Mouse (Mus musculus) neural tube, embryonic 14.5 days (tissue): ENCODE results near the gene Svopl. TPM values are rescaled to one million over a fixed set of nuclear protein-coding genes. Genes with fewer than 3 reads are reported as not detected.

Experiments
- ATAC-seq: fragments of 200-750 bp; cut with Nextera tagmentation; 2 replicates; pipeline ENCODE4 v1.8.0; 2017; ENCODE audit warnings: low read depth, mild to moderate bottlenecking, moderate TSS enrichment, moderate library complexity
- H3K27ac ChIP-seq: fragments of 300-500 bp; sonication (generic); 2 replicates; pipeline ENCODE4 v1.5.1; 2014; ENCODE audit warnings: low read depth, mild to moderate bottlenecking, control low read depth, low read length, moderate library complexity, mixed read lengths
- H3K27me3 ChIP-seq: fragments of 300-500 bp; sonication (generic); 2 replicates; pipeline ENCODE4 v1.6.1; 2014; ENCODE audit warnings: low read length; ENCODE audit not compliant: control insufficient read depth, insufficient read depth
- H3K36me3 ChIP-seq: fragments of 300-500 bp; sonication (generic); 2 replicates; pipeline ENCODE4 v1.6.1; 2014; ENCODE audit warnings: low read length, mixed read lengths; ENCODE audit not compliant: control insufficient read depth, insufficient read depth
- H3K4me1 ChIP-seq: fragments of 300-500 bp; sonication (generic); 2 replicates; pipeline ENCODE4 v1.6.1; 2014; ENCODE audit warnings: low read length; ENCODE audit not compliant: control insufficient read depth, insufficient read depth
- H3K4me2 ChIP-seq: fragments of 300-500 bp; sonication (generic); 2 replicates; pipeline ENCODE4 v1.6.1; 2014; ENCODE audit warnings: mild to moderate bottlenecking, low read depth, low read length, control low read depth
- H3K4me3 ChIP-seq: fragments of 300-500 bp; sonication (generic); 2 replicates; pipeline ENCODE4 v1.5.1; 2014; ENCODE audit warnings: low read depth, low read length, control low read depth, mixed read lengths
- H3K9ac ChIP-seq: fragments of 300-500 bp; sonication (generic); replicated peaks from 2 replicates; pipeline ENCODE4 v1.6.1; 2014; ENCODE audit warnings: low read depth, mild to moderate bottlenecking, control low read depth, low read length, mixed read lengths
- H3K9me3 ChIP-seq: fragments of 300-500 bp; sonication (generic); 2 replicates; pipeline ENCODE4 v1.6.1; 2016; ENCODE audit warnings: low read length; ENCODE audit not compliant: control insufficient read depth
- WGBS: fragments of 180-500 bp; shearing (Covaris S2); extraction: QIAGEN DNeasy Blood & Tissue Kit; methylation state at CpG from one replicate; pipeline ENCODE4 v1.1.7; 2014; 5-methylcytosine and 5-hydroxymethylcytosine counted together
- polyA plus RNA-seq: library from polyadenylated mRNA; unstranded; fragments of >200 nt; fragmentation: Nextera tagmentation; extraction: Ambion mirVana; gene quantifications from 2 replicates; pipeline ENCODE4 v1.2.1, GENCODE M21; 2014

Svopl gene
- 0.57 and 1.1 TPM in 2 replicates for polyA plus RNA-seq

- Histone ChIP-seq H3K4me2 (no peak within 1 kb of the TSS), H3K27me3 (no peaks in the 10 kb centered on the region), H3K4me1 (no peaks in the 10 kb centered on the region), H3K27ac (no peak within 1 kb of the TSS), H3K9ac (no peak within 1 kb of the TSS), H3K4me3 (no peak within 1 kb of the TSS), H3K9me3 (no peaks in the 10 kb centered on the region), H3K36me3 (no peaks in the 10 kb centered on the region)
- no peak for ATAC-seq
- WGBS: 24% methylated on average over 6 of the region's 6 CpGs
These were observed at the start of gene Svopl for GRCm38 (mm10) chr6:38046838-38047237. Gene Svopl (minus strand): TSS chr6:38046996.

- no peak overlapping the region for H3K4me2 ChIP-seq
- H3K36me3 ChIP-seq: no peaks in the 10 kb centered on the region
- no peak for ATAC-seq
- no peaks in the 10 kb centered on the region for H3K9me3 ChIP-seq
- no peak overlapping the region for H3K4me3 ChIP-seq
- WGBS: 93% methylated on average over 10 of the region's 10 CpGs
- H3K27me3 ChIP-seq: no peaks in the 10 kb centered on the region
- H3K9ac ChIP-seq: no peak overlapping the region
- H3K27ac ChIP-seq: no peak overlapping the region
- no peaks in the 10 kb centered on the region for H3K4me1 ChIP-seq
These were observed 47.9 kb upstream of the Svopl start for GRCm38 (mm10) chr6:38094701-38095100.

GRCm38 (mm10) chr6:38092539-38092938 lies 45.7 kb upstream of the Svopl start:
- Histone ChIP-seq H3K27me3 (no peaks in the 10 kb centered on the region), H3K9ac (no peak overlapping the region), H3K9me3 (no peaks in the 10 kb centered on the region), H3K27ac (no peak overlapping the region), H3K4me2 (no peak overlapping the region), H3K36me3 (no peaks in the 10 kb centered on the region), H3K4me1 (no peaks in the 10 kb centered on the region), H3K4me3 (no peak overlapping the region)
- no peak for ATAC-seq
- 96% methylated on average over 8 of the region's 8 CpGs for WGBS

GRCm38 (mm10) chr6:38087242-38088026 lies 40.6 kb upstream of the Svopl start:
- Histone ChIP-seq H3K36me3 (no peaks in the 10 kb centered on the region), H3K9me3 (no peaks in the 10 kb centered on the region), H3K27me3 (no peaks in the 10 kb centered on the region), H3K4me3 (no peak overlapping the region), H3K9ac (no peak overlapping the region), H3K4me1 (no peaks in the 10 kb centered on the region), H3K4me2 (no peak overlapping the region), H3K27ac (no peak overlapping the region)
- no peak for ATAC-seq
- WGBS: 85% methylated on average over 9 of the region's 9 CpGs

GRCm38 (mm10) chr6:38083204-38083603 lies 36.4 kb upstream of the Svopl start:
- ATAC-seq: no peak
- Histone ChIP-seq H3K27ac (no peak overlapping the region), H3K4me1 (no peaks in the 10 kb centered on the region), H3K9ac (no peak overlapping the region), H3K9me3 (no peaks in the 10 kb centered on the region), H3K4me3 (no peak overlapping the region), H3K4me2 (no peak overlapping the region), H3K36me3 (no peaks in the 10 kb centered on the region), H3K27me3 (no peaks in the 10 kb centered on the region)
- 65% methylated on average over 4 of the region's 4 CpGs for WGBS

- Histone ChIP-seq H3K4me1 (no peaks in the 10 kb centered on the region), H3K27me3 (no peaks in the 10 kb centered on the region), H3K4me2 (no peak overlapping the region), H3K9ac (no peak overlapping the region), H3K27ac (no peak overlapping the region), H3K36me3 (no peaks in the 10 kb centered on the region), H3K9me3 (no peaks in the 10 kb centered on the region), H3K4me3 (no peak overlapping the region)
- no peak for ATAC-seq
- WGBS: 63% methylated on average over 11 of the region's 11 CpGs
These were observed 35.0 kb upstream of the Svopl start for GRCm38 (mm10) chr6:38081727-38082341.

- Histone ChIP-seq H3K27me3 (no peaks in the 10 kb centered on the region), H3K36me3 (no peaks in the 10 kb centered on the region), H3K9ac (no peak overlapping the region), H3K4me3 (no peak overlapping the region), H3K27ac (no peak overlapping the region), H3K9me3 (no peaks in the 10 kb centered on the region), H3K4me2 (no peak overlapping the region), H3K4me1 (no peaks in the 10 kb centered on the region)
- 79% methylated on average over 4 of the region's 4 CpGs for WGBS
- ATAC-seq: no peak
These were observed 33.6 kb upstream of the Svopl start for GRCm38 (mm10) chr6:38080364-38080763.

GRCm38 (mm10) chr6:38073592-38073991 lies 26.8 kb upstream of the Svopl start:
- Histone ChIP-seq H3K36me3 (no peaks in the 10 kb centered on the region), H3K4me2 (no peak overlapping the region), H3K9ac (no peak overlapping the region), H3K27me3 (no peaks in the 10 kb centered on the region), H3K9me3 (no peaks in the 10 kb centered on the region), H3K4me1 (no peaks in the 10 kb centered on the region), H3K27ac (no peak overlapping the region), H3K4me3 (no peak overlapping the region)
- WGBS: 91% methylated on average over 3 of the region's 3 CpGs
- ATAC-seq: no peak

- Histone ChIP-seq H3K36me3 (no peaks in the 10 kb centered on the region), H3K9me3 (no peaks in the 10 kb centered on the region), H3K4me3 (no peak overlapping the region), H3K27ac (no peak overlapping the region), H3K4me1 (no peaks in the 10 kb centered on the region), H3K4me2 (no peak overlapping the region), H3K9ac (no peak overlapping the region), H3K27me3 (no peaks in the 10 kb centered on the region)
- no peak for ATAC-seq
- WGBS: 69% methylated on average over 5 of the region's 5 CpGs
These were observed 25.5 kb upstream of the Svopl start for GRCm38 (mm10) chr6:38072137-38072796.
